Mouse (Mus musculus): ENCODE results near the gene Fgl2.

GRCm38 (mm10) chr5:21331656-21332055 lies 40.8 kb upstream of the Fgl2 start:
- no peak for TF ChIP-seq CTCF (IDR thresholded peaks at IDR 0.05; ENCODE audit: borderline replicate concordance, insufficient read depth, low read length)
- TF ChIP-seq POLR2A (IDR thresholded peaks at IDR 0.05; ENCODE audit: low read depth, low read length): no peak
